Mouse (Mus musculus): ENCODE measurements around the gene Nrap.

DNA sequence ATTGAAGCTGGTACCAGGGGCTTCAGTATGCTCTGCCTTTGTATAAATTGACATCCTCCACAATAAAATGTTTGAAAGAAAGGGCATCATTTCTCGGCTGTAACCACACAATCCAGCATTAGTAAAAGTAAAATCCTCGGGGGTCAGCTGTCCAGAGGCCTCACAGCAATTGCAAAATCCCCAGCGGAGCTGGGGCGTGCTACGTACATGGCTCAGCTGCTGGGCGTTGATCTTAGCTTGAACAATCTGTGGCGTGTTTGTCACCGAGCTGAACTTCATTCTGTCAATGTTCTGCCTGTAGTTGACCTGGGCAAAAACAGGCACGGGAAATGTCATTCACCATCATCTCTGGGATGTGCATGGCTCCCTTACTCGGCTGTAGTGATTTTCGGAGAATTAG is 23.7 kb downstream of the Nrap start:
- no peak for TF ChIP-seq CTCF (conservative IDR thresholded peaks at IDR 0.05; ENCODE audit: low read length)
- no peak for TF ChIP-seq NANOG (IDR thresholded peaks at IDR 0.05; ENCODE audit: borderline replicate concordance, low read length)

Data from E14TG2a.4 (cell line).